Mouse (Mus musculus) cerebellum, adult 2 months (tissue): ENCODE data around the gene Lrrc36.

Source experiments
- CTCF ChIP-seq: fragments of 200-500 bp; IDR thresholded peaks from 2 replicates; pipeline ENCODE4 v1.5.1; 2011; ENCODE audit warnings: low read depth, mild to moderate bottlenecking, control low read depth, low read length, moderate library complexity, borderline replicate concordance; ENCODE audit not compliant: insufficient read depth
- POLR2A ChIP-seq: fragments of 200-500 bp; IDR thresholded peaks from 2 replicates; pipeline ENCODE4 v1.6.1; 2011; ENCODE audit warnings: low read length, control low read depth, borderline replicate concordance; ENCODE audit not compliant: insufficient read depth

DNA sequence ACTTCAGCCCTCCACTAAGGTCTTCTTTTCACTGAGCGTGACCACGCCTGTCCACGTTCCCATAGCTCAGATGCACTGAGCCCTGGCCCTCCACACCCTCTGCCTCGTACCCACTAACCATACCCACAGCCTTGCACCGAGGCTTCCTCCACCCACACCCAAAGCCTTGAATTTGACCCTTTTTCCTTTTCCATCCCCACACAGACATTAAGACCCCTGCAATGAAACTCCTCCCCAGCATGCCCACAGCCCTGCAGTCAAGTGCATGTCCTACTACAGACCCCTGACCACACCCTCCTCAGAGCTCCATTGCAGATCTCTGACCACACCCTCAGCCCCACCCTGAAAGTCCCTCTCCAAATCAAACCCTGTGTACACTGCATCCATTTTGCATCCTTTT lies 56.4 kb downstream of the Lrrc36 start:
- TF ChIP-seq CTCF (no peak), POLR2A (no peak)
